Mouse (Mus musculus) neural tube, embryonic 12.5 days (tissue): ENCODE measurements around the gene Sidt2. TPM values are rescaled to one million over a fixed set of nuclear protein-coding genes. Genes with fewer than 3 reads are reported as not detected.

ENCODE experiments used
- ATAC-seq: fragments of 200-750 bp; cut with Nextera tagmentation; 2 replicates; pipeline ENCODE4 v1.8.0; 2017; ENCODE audit warnings: low read depth, mild to moderate bottlenecking, moderate TSS enrichment, moderate library complexity; ENCODE audit not compliant: low FRiP score
- H3K27ac ChIP-seq: fragments of 300-500 bp; sonication (generic); 2 replicates; pipeline ENCODE4 v1.5.1; 2016
- H3K27me3 ChIP-seq: fragments of 300-500 bp; sonication (generic); replicated peaks from 2 replicates; pipeline ENCODE4 v1.6.1; 2016; ENCODE audit warnings: mild to moderate bottlenecking
- H3K36me3 ChIP-seq: fragments of 300-500 bp; sonication (generic); 2 replicates; pipeline ENCODE4 v1.6.1; 2016; ENCODE audit warnings: mild to moderate bottlenecking
- H3K4me1 ChIP-seq: fragments of 300-500 bp; sonication (generic); 2 replicates; pipeline ENCODE4 v1.6.1; 2016
- H3K4me2 ChIP-seq: fragments of 300-500 bp; sonication (generic); replicated peaks from 2 replicates; pipeline ENCODE4 v1.6.1; 2016; ENCODE audit warnings: mild to moderate bottlenecking
- H3K4me3 ChIP-seq: fragments of 300-500 bp; sonication (generic); 2 replicates; pipeline ENCODE4 v1.5.1; 2016
- H3K9ac ChIP-seq: fragments of 300-500 bp; sonication (generic); 2 replicates; pipeline ENCODE4 v1.6.1; 2016; ENCODE audit warnings: mild to moderate bottlenecking
- H3K9me3 ChIP-seq: fragments of 300-500 bp; sonication (generic); 2 replicates; pipeline ENCODE4 v1.6.1; 2016; ENCODE audit warnings: mild to moderate bottlenecking
- WGBS: fragments of 180-500 bp; shearing (Covaris S2); methylation state at CpG from one replicate; pipeline ENCODE4 v1.1.7; 2016; 5-methylcytosine and 5-hydroxymethylcytosine counted together
- polyA plus RNA-seq: library from polyadenylated mRNA; unstranded; fragments of >200 nt; fragmentation: Nextera tagmentation; extraction: Ambion mirVana; gene quantifications from 2 replicates; pipeline ENCODE4 v1.2.1, GENCODE M21; 2016

Sidt2 gene
- polyA plus RNA-seq, 1 experiment from 2014 or later = 41.2 TPM

DNA sequence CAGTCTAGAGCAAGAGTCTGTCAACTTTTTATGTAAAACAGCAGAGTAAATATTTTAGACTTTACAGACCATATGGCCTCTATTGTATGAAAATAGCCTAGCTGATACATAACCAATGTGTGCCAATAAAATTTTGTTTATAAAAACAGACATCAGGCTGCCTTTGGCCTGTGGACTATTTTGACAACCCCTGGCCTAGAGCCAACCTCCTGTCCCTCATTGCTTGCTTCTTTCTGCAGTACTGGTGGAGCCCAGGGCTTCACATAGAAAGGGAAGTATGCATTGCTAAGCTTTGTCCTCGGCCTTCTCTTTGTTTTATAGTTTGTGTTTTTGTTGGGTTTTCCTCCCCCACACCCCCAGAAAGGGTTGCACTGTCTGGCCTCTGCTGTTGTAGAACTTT is 23.1 kb downstream of the Sidt2 start:
- Histone ChIP-seq H3K9ac (no peak overlapping the region), H3K36me3 (peaks cover 49% of the 10 kb centered on the region), H3K4me1 (peaks cover 6% of the 10 kb centered on the region), H3K9me3 (no peaks in the 10 kb centered on the region), H3K4me3 (no peak overlapping the region), H3K27me3 (no peaks in the 10 kb centered on the region), H3K27ac (no peak overlapping the region), H3K4me2 (no peak overlapping the region)
- 80% methylated on average over 1 of the region's 1 CpGs for WGBS
- no peak for ATAC-seq

DNA sequence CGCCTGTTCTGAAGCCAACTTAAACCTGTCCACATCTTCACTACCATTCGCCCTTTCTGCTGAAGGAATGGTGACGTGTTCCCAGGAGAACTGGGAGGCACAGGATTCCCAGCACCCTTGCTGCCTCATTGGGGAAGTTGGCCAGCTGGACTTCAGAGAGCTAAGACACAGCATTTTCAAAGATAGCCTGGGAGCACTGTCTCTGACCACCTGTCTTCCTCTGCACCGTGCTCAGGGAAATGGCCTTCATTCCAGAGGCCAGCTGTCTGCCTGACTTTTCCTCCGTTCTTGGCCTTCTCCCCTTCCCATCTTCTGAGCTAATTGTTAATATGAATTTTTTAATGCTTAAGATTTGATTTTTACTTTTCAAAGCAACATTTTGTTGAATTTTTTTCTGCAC is 25.8 kb downstream of the Sidt2 start:
- ATAC-seq = no peak
- WGBS = 87% methylated on average over 5 of the region's 5 CpGs
- H3K4me2 ChIP-seq = no peak overlapping the region
- H3K4me3 ChIP-seq = no peak overlapping the region
- no peaks in the 10 kb centered on the region for H3K9me3 ChIP-seq
- H3K36me3 ChIP-seq = peaks cover 66% of the 10 kb centered on the region
- no peaks in the 10 kb centered on the region for H3K4me1 ChIP-seq
- H3K27me3 ChIP-seq = no peaks in the 10 kb centered on the region
- H3K9ac ChIP-seq = no peak overlapping the region
- H3K27ac ChIP-seq = no peak overlapping the region

DNA sequence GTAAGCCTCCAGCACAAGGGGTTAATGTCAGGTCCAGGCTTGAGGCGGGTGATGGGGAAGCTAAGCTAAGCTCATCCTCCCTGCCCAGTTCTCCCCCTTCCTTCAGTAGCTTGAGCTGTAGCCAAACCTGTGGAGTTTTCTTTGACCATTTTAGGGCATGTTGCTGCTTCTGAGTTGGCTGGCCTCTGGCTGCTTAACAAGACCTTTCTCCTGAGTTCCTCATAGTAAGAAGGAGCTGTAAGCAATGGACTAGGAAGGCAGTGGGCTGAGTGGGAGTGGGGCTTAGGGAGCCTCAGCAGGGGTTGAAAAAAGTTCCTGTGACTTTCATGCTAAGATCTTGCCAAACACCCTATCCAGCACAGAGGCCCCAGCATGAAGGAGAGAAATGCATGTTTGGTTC is 35.2 kb downstream of the Sidt2 start:
- H3K4me2 ChIP-seq = no peak overlapping the region
- no peak overlapping the region for H3K4me3 ChIP-seq
- H3K27me3 ChIP-seq = no peaks in the 10 kb centered on the region
- 88% methylated on average over 1 of the region's 1 CpGs for WGBS
- peaks cover 73% of the 10 kb centered on the region for H3K36me3 ChIP-seq
- no peak overlapping the region for H3K27ac ChIP-seq
- no peak for ATAC-seq
- no peak overlapping the region for H3K9ac ChIP-seq
- H3K9me3 ChIP-seq = no peaks in the 10 kb centered on the region
- H3K4me1 ChIP-seq = no peaks in the 10 kb centered on the region

DNA sequence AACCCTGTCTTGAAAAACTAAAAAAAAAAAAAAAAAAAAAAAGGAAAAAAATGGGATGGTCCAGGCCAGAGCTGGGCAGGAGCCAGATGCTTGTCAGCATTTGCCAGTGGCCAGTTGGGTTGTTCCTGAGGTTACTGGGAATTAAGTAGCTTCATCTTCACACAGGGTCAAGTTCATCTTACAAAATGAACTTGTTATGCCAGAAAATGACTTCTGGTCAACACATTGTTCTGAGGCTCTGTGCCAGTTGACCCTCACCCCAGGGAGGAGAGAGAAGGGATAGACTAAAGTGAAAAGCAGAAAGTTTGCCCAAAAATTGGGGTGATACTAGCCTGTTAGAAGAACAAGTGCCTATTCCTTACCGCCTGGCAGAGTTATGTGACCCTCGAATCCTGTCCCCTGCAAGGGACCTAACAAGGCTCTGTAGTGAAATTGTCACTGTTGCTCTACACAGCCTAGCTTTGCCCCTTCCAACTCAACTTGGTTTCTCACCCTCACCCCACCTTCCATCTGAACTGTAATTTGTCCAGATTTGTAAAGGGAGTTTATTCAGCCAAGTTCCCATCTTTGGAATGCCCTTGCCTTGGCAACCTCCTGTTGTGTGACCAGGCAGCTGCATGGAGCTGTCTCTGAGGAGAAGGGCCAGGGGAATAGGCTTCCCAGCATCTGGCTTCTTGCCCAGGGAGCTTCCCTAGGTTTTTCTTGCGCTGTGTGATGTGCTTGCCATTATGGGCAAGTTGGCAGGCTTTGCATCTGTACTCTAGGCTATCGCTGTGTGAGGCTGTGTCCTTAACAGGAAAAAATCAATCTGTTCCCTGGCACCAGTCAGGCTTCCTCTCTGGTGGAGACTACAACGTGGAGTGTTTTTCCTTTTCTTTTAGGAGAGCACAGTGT is 37.8 kb downstream of the Sidt2 start:
- WGBS = 88% methylated on average over 5 of the region's 5 CpGs
- Histone ChIP-seq H3K9ac (no peak overlapping the region), H3K4me3 (no peak overlapping the region), H3K4me2 (no peak overlapping the region), H3K27me3 (no peaks in the 10 kb centered on the region), H3K36me3 (peaks cover 79% of the 10 kb centered on the region), H3K9me3 (no peaks in the 10 kb centered on the region), H3K4me1 (no peaks in the 10 kb centered on the region), H3K27ac (no peak overlapping the region)
- no peak for ATAC-seq

DNA sequence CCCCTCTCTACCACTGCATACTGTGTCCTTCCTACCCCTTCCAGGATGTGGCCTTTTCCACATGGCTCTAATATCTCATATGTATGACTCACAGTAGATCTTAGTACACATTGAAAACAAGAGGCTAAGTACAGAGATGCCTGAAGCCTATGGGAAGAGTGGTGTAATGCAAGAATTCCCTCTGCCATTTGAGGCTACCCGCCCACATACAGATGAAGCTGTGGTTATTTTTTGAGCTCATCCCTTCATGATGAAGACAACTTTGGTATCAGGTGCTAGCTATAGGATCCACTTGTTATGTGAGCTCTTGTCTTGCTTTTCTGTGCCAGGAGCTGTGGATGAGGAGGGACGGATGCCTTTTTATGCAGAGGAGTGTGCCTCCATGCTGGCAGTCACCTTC is 39.4 kb downstream of the Sidt2 start:
- WGBS = 90% methylated on average over 2 of the region's 2 CpGs
- peaks cover 80% of the 10 kb centered on the region for H3K36me3 ChIP-seq
- H3K4me1 ChIP-seq = no peaks in the 10 kb centered on the region

DNA sequence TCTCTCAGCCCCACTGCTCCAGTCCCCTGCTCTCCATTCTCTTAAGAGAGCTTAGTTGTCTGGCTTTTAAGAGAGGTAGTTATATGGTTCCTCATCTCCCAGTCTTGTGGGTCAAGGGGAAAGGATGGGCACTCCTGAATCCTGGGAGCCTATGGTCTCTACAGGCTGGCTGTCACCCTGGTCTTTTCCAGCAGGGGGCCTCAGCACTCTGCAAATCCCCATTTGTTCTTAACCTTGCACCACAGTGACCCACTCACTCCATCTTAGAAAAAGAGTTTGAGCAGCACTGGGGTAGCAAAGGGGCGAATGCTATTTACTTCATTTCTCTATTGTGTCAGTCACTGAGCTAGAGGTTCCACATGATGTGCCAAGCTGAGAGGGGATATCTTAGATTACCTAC is 43.4 kb downstream of the Sidt2 start:
- H3K4me1 ChIP-seq = peaks cover 9% of the 10 kb centered on the region
- H3K4me3 ChIP-seq = no peak overlapping the region
- H3K9ac ChIP-seq = no peak overlapping the region
- H3K27me3 ChIP-seq = no peaks in the 10 kb centered on the region
- 87% methylated on average over 1 of the region's 1 CpGs for WGBS
- ATAC-seq = no peak
- H3K27ac ChIP-seq = no peak overlapping the region
- H3K4me2 ChIP-seq = no peak overlapping the region
- peaks cover 75% of the 10 kb centered on the region for H3K36me3 ChIP-seq
- no peaks in the 10 kb centered on the region for H3K9me3 ChIP-seq

More for the DNA sequence above, 39.4 kb downstream of the Sidt2 start:
- Histone ChIP-seq H3K9me3 (no peaks in the 10 kb centered on the region), H3K4me3 (no peak overlapping the region), H3K9ac (no peak overlapping the region), H3K4me2 (no peak overlapping the region), H3K27me3 (no peaks in the 10 kb centered on the region), H3K27ac (no peak overlapping the region)
- ATAC-seq = no peak

DNA sequence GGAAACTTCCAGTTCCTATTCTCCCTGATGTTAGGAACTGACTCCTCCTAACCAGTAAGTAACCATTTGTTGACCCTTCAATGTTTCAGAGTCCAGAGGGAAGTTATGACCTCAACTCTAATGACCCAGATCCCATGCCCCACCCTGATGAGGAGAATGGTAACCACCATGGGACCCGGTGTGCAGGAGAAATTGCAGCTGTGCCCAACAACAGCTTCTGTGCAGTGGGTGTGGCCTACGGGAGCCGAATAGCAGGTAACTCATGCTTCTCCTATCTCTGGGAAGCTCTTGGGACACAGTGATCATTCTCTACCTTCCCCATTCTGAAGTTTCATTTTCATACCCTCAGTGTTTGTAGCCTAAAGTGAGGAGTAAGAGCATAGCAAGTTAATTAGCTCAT is 44.1 kb downstream of the Sidt2 start:
- peaks cover 9% of the 10 kb centered on the region for H3K4me1 ChIP-seq
- H3K4me2 ChIP-seq = no peak overlapping the region
- H3K9ac ChIP-seq = no peak overlapping the region
- H3K36me3 ChIP-seq = peaks cover 68% of the 10 kb centered on the region
- ATAC-seq = no peak
- no peaks in the 10 kb centered on the region for H3K9me3 ChIP-seq
- H3K4me3 ChIP-seq = no peak overlapping the region
- no peaks in the 10 kb centered on the region for H3K27me3 ChIP-seq
- H3K27ac ChIP-seq = no peak overlapping the region
- 93% methylated on average over 3 of the region's 3 CpGs for WGBS

DNA sequence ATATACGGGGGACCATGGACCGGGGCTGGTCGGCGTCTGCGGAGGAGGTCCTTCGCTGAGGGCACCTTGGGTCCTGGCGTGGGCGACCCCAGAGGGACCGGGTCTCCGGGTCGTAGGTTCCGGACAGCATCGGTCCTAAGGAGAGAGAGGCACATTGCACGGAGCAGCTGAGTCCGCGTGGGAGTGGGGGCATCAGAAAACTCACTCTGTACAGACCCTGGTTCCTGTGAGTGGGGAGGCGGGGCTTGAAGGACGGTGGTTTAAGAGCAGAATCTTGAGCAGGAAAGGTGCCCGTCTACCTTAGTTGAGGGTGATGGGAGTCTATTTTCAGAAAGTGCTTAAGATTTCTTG is 48.0 kb downstream of the Sidt2 start:
- 0 out of 2 replicates have a peak overlapping the region, but pooled peaks have one; percentile 86 for H3K27ac ChIP-seq
- H3K4me2 ChIP-seq = peak overlapping the region; percentile 86
- peak; percentile 46; the same call in 1 of the 2 replicates for ATAC-seq
- H3K4me1 ChIP-seq = peaks cover 23% of the 10 kb centered on the region
- H3K4me3 ChIP-seq = peak overlapping the region; percentile 96
- WGBS = under 1% methylated on average over 19 of the region's 19 CpGs
- no peaks in the 10 kb centered on the region for H3K9me3 ChIP-seq
- no peaks in the 10 kb centered on the region for H3K27me3 ChIP-seq
- peaks cover 44% of the 10 kb centered on the region for H3K36me3 ChIP-seq
- peak overlapping the region; percentile 96 for H3K9ac ChIP-seq

DNA sequence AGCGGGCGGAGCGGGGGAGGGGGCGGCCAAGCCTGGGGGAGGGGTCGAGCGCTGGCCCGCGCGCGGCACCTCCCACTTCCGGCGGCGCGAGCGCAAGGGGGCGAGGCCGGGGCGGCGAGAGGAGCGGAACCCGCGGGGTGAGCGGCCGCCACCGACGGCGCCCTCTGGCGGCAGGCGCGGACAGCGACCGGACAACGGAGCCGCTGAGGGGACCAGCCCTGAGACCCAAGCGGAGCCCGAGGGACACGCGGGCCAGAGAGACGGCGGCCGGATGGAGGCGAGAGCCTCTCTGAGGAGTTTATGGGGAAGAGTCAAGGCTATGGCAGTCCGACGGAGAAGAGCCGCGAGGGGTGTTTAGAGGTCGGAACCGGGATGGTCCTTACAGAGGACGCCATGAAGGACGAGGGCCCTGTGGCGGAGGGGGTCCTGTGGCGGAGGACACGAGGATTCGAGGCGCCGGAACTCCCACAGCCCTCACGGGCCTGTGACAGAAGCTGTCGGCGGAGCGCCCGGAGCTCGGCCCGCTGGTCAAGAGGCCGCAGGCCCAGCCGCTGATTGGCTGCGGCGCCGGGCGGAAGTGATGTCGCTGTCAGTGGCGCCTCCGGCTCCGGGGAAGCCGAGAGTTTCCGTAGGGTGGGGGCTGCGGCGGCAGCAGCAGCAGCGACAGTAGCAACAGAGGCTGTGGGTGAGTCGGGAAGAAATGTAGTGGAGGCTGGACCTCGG is 48.5 kb downstream of the Sidt2 start, which contains the start of the genes Pcsk7 and Rnf214:
Gene Pcsk7, plus strand, starts transcription at position 143 of the 723 bp plus-strand sequence.
Gene Rnf214, minus strand, starts transcription at position 557 of the 723 bp plus-strand sequence.
- peak; percentile 94 for ATAC-seq
- Histone ChIP-seq H3K9ac (peak within 1 kb of the TSS; percentile 96), H3K9me3 (no peaks in the 10 kb centered on the region), H3K27me3 (no peaks in the 10 kb centered on the region), H3K4me2 (peak within 1 kb of the TSS; percentile 86), H3K27ac (peak within 1 kb of the TSS; percentile 86), H3K4me1 (peaks cover 23% of the 10 kb centered on the region), H3K4me3 (peak within 1 kb of the TSS; percentile 96), H3K36me3 (peaks cover 44% of the 10 kb centered on the region)
- under 1% methylated on average over 76 of the region's 80 CpGs for WGBS

DNA sequence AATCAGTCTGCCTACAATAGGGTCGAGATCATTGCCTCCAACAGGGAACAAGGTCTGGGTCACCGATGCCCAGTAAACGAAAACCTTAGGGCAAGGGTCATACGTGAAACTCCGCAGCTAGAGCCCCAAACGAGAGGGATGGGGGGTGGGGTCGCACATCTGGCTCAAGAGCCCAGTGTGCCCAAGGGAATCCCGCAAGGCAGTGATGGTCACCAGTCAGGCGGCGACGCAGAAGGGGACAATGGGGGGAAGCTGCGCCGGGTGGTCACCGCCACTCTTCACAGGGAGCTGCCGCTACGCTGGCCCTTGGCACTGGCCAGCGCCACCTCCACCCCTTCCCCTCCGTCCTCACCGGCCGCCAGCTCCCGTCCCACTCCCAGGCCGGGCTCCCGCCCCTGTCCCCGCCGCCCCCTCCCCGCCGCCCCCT is 49.2 kb downstream of the Sidt2 start:
- under 1% methylated on average over 22 of the region's 27 CpGs for WGBS
- H3K36me3 ChIP-seq = peaks cover 38% of the 10 kb centered on the region
- H3K9me3 ChIP-seq = no peaks in the 10 kb centered on the region
- peak overlapping the region; percentile 86 for H3K27ac ChIP-seq
- ATAC-seq = peak; percentile 54
- peaks cover 23% of the 10 kb centered on the region for H3K4me1 ChIP-seq
- peak overlapping the region; percentile 86 for H3K4me2 ChIP-seq
- peak overlapping the region; percentile 96 for H3K9ac ChIP-seq
- no peaks in the 10 kb centered on the region for H3K27me3 ChIP-seq
- H3K4me3 ChIP-seq = peak overlapping the region; percentile 96

DNA sequence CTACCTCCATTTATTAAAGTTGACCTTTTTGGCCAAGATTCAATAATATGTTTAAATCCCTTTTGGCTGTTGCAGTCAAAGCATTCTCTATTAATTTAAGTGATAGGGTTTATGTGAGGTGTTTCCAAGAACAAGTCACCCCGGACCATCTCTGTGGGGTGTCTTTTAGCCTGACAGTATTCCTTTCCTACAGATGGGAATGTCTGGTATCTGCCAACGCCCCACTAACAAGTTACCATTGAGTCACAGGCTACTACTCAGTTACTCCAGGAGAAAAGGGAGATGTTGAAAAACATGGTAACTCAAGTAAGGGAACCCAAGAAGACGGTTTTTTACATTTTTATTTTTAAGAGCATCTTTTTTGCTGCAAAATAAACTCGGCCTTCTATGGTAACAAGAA is 49.9 kb downstream of the Sidt2 start:
- H3K4me1 ChIP-seq = peaks cover 23% of the 10 kb centered on the region
- H3K9ac ChIP-seq = peak overlapping the region; percentile 96; the same call in 1 of the 2 replicates
- no peaks in the 10 kb centered on the region for H3K9me3 ChIP-seq
- WGBS = 55% methylated on average over 4 of the region's 4 CpGs
- peaks cover 32% of the 10 kb centered on the region for H3K36me3 ChIP-seq
- ATAC-seq = no peak
- H3K27ac ChIP-seq = no peak overlapping the region
- peak overlapping the region; percentile 96 for H3K4me3 ChIP-seq
- H3K4me2 ChIP-seq = peak overlapping the region; percentile 86
- no peaks in the 10 kb centered on the region for H3K27me3 ChIP-seq

DNA sequence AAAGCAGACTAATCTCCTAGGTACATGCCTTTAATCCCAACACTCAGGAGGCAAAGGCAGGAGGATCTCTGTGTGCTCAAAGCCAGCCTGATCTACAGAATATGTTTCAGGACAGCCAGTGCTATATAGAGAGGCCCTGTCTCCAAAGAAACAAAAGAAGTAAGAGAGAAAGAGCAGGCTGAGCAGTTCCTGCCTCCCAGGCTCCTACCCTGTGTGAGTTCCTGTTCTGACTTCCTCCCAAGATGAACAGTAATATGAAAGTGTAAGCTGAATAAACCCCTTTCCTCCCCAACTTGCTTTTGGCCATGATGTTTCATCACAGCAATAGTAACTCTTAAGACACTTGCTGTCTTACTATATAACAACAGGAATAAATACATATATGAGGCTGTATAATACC is 61.4 kb downstream of the Sidt2 start:
- ATAC-seq = no peak
- Histone ChIP-seq H3K36me3 (peaks cover 83% of the 10 kb centered on the region), H3K9ac (no peak overlapping the region), H3K27ac (no peak overlapping the region), H3K27me3 (no peaks in the 10 kb centered on the region), H3K9me3 (no peaks in the 10 kb centered on the region), H3K4me1 (no peaks in the 10 kb centered on the region), H3K4me3 (no peak overlapping the region), H3K4me2 (no peak overlapping the region)
